Mouse (Mus musculus): ENCODE data around the gene Cdh20.

Cdh20 gene

GRCm38 (mm10) chr1:104768371-104769249 lies at the start of gene Cdh20:
TSS of gene Cdh20 (plus strand) at chr1:104768529.
- peak; percentile 58 for DNase-seq (ENCODE audit: low read depth, low spot score)

DNA sequence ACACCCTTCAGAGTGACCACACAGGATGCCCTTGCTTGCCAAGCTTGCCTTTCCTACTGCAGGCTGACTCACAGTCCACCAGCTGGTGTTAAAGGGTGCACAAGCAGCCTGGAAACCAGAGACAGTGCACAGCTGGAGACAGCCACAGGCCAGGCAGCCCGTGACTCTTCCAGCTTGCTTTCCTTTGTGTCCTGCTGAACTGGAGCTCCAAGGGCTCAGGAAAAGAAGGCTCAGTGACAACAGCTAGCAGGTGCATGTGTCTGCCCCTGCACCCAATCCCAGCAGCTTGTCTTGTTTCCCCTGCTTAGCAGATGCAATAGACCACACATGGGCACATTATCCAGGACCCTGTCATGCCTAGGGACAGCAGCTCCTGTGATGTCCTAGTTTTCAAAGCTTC lies 21.5 kb upstream of the Cdh20 start:
- peak; percentile 53 for DNase-seq (ENCODE audit: low read depth, low spot score)

- no peak for DNase-seq (ENCODE audit: low read depth, low spot score)
Measured at GRCm38 (mm10) chr1:104747438-104747837, 20.9 kb upstream of the Cdh20 start.

DNA sequence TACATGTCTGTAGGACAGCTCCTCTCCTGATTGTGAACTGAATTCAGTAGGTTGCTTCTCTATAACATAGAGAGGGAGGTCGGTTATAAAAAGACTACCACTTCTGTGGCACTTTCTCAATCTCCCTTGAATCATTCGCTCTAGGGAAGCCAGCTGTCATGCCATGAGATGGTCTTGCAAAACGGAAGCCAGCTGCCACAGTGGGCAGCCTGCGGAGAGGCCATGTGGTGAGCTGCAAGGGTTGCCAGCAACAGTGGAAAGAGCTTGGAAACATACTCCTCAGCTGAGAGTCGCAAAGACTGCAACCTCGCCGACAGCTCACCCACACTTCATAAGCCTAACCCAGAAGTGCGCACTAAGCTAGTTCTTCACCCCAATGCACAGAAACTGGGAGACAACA lies 13.8 kb upstream of the Cdh20 start:
- DNase-seq (ENCODE audit: low read depth, low spot score): peak; percentile 90

DNA sequence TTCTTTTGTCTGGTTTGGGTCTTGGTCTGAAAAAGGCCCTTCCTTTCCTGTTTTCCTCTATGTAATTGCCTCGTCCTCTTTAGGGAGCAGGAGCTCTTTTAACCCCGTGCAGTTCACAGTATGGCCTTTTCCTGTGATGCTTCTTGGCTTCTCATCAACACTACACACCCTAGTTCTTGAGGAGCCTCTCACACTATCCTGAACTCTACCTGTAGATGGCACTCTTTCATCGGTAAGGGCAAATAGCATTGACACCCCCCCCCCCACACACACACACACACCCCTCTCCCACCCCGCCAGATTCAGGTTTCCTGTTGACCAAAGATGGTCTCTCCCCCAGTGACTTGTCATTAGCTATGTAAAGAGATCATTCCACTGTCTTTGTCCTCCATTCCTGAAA lies 12.4 kb upstream of the Cdh20 start:
- peak; percentile 48 for DNase-seq (ENCODE audit: low read depth, low spot score)

DNA sequence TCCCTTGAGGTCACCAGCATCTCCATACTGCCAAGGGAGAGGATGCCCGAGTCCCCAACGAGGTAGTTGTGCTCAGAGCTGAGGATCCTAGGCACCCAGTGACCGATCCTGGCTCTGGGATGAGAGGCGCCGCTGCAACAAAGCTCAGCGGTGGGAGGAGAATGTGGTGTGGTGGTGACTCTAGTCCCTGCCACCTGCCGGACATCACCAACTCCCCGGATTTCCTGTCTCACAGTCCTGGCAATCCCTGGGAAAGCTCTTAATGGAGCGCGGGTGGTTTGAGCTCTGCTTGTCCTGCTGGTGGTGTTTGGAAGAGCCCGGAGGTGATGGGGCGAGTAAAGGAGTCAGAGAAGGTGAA lies 900 bp downstream of the Cdh20 start:
- peak; percentile 82 for DNase-seq (ENCODE audit: low read depth, low spot score)

DNA sequence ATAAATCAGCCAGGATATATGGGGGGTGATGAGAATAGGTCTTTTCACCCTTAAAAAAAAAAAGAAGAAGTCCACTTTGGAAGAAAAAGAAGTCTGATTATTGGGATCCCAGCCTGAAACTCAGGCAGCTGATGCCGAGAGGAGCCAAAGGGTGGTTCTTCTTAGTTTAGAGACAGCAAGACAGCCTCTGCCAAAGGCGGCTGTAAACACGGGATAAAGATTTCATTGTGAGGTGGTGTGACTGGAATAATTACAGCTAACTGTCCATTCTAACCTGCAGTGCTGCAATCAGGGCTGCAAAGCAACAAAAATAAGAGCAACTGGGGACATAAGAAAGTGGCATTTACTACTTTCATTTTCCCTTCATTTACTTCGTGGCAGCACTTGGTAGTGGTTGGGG lies 3.6 kb downstream of the Cdh20 start:
- peak; percentile 74 for DNase-seq (ENCODE audit: low read depth, low spot score)

DNA sequence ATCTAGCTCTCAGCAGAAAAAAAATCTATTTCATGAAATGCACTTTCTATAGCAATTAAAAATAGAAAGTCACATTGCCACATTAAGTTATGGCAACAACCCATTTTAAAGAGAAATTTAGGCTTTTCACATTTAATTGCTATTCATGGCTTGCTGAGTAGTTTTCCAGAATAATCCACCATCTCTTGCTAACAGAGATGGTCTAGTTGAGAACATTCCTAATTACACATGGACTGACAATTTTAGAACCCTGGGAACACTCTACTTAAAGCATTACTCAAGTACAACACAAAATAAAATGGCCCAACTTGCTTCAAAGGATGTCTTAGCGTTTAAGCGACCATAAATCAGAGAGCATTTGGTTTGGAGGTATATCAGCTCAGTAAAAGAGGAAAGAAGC lies 4.9 kb downstream of the Cdh20 start:
- DNase-seq (ENCODE audit: low read depth, low spot score): peak; percentile 55

DNA sequence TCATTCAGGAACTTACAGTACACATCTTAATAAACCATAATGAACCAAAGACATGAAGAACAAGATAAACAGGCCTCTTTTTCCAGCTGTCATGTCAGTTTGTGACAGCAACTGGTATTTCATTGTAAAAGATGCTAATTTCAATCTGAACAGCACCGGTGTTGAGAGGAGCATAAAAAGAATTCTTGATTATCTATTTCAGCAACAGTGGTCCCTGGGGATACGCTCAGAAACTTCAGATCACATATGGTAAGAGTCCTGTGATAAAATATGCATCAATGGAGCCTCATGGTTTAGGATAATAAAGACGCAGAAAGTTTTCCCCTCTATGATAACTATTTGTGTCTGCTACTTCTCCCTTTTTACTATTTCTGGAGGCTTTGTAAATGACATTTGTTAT lies 25.2 kb downstream of the Cdh20 start:
- no peak for DNase-seq (ENCODE audit: low read depth, low spot score)

- DNase-seq (ENCODE audit: low read depth, low spot score): peak; percentile 78
Measured at GRCm38 (mm10) chr1:104796146-104796545, 27.8 kb downstream of the Cdh20 start.

DNA sequence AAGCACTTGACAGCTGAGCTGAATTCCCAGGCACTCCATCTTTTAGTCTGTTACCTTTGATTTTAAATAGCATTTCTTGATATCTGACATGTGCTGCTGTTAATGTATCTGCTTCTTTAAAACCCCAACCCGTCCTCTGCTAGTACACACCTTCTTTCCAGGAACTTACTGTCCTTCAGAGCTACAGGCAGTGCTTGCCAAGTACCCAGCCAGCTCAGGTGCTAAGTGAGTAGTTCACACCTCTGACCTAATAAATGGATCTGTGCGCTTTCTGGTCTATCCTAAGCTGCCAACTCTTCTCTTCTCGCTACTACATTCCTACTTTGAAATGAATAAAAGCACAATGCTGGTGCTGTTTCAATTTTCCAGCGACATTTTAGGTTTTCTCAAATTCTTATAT lies 28.8 kb downstream of the Cdh20 start:
- DNase-seq (ENCODE audit: low read depth, low spot score): peak; percentile 29

- peak; percentile 31 for DNase-seq (ENCODE audit: low read depth, low spot score)
Measured at GRCm38 (mm10) chr1:104804746-104805145, 36.4 kb downstream of the Cdh20 start.

DNA sequence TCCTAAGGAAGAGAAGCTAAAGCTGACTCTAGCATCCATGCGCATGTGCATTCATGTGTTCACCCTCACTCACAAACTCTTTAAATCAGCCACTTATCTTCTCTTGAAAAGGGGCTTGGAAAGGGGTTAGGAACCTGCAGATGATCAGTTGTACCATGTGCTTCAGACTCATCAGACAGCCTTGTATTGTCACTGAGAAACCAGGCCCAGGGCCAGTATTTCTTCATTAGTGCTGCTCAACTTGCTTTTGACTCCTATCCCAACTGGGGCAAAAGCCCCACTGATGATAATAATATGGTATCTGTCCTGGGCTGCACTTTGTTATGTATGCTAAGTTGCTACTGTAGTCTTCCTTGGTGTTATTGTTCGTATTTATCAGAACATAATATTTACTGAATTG lies 38.9 kb downstream of the Cdh20 start:
- DNase-seq (ENCODE audit: low read depth, low spot score): no peak

- no peak for DNase-seq (ENCODE audit: low read depth, low spot score)
Measured at GRCm38 (mm10) chr1:104817510-104817909, 49.2 kb downstream of the Cdh20 start.

DNA sequence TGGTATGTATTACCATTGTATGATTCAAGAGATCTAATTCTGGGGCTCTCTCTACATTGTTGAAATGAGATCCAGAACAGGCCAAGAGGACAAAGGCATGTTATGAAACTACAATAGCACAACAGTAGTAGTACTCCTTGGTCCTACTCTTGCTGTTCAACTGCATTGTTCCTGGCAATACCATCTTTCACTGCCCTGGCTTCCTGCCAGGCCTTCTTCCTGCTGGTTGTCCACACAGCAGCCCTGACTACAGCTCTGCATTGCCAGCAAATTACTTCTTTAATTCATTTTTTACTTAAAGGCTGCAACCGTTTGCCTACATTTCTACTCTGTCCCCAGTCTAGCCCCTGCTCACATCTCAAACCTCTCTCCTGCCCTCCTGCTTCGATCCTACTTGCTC lies 59.8 kb downstream of the Cdh20 start:
- peak; percentile 69 for DNase-seq (ENCODE audit: low read depth, low spot score)

DNA sequence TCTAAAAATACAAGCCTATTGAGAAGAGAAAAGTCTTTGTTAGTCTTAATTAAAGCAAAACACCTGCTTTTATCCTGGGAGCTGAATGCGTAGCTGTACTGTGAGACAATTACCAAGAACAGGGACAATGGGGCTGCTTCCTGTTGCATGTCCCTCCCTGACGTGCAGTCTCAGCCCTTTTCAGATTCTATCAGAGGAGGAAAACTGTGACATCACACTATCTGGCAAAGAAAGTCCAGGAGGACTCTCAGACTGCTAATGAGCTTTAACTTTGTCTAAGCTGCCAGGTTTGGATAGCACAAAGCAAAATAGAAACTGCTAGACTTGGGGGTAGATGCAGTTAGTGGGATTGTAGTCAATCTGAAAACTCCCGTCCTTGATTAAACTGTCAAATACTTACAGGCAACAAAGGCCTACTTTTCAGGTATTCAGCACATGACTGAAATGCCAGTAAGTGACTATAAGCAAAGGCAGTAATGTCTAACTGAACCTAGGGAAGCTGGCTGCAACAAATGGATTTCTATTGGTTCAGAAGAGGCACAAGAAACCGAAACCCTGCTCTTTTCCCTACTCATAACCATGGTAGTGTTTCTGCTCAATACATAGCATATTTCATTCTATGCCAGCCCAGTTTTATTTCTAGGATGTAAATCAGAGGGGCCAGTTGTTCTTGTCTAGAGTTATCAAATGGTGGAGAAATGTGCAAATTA lies 70.0 kb downstream of the Cdh20 start:
- DNase-seq (ENCODE audit: low read depth, low spot score): peak; percentile 59

DNA sequence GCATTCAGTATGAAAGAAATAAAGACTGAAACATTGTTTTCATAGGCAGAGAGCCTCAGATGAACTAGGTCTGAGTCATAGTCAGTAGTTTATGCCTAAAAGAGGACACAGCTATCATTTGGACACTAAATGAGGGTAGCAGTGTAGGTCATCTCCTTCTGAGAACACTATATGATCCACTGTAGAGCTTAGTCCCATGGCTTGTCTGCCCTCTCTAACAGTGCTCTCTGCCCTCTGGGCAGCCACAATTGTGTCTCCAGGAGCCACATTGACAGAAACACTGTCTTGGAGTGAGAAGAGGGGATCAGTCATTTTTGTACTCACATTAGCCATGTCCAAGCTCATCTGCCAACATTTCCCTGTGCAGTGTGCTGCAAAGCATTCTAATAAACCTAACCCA lies 70.7 kb downstream of the Cdh20 start:
- peak; percentile 25 for DNase-seq (ENCODE audit: low read depth, low spot score)

- DNase-seq (ENCODE audit: low read depth, low spot score): peak; percentile 47
Measured at GRCm38 (mm10) chr1:104848256-104848919, 80.1 kb downstream of the Cdh20 start.

DNA sequence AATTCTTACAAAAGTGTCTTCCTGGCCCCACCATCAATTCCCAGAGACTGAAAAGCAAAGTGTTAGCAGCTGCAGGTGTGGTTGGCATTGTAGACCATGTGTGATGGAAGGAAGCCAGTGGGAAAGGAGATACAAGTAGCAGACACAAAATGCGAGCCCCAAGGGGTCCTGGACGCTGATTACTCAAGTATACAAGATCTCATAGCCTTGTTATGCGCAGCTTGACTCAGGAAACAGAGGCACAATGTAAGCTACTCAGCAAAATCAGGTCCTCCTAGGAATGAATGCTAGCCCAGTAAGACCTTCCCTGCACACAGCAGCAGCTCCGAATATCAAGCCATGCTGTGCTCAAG lies 80.6 kb downstream of the Cdh20 start:
- DNase-seq (ENCODE audit: low read depth, low spot score): no peak

- no peak for DNase-seq (ENCODE audit: low read depth, low spot score)
Measured at GRCm38 (mm10) chr1:104877384-104877783, 109.1 kb downstream of the Cdh20 start.

- peak; percentile 45 for DNase-seq (ENCODE audit: low read depth, low spot score)
Measured at GRCm38 (mm10) chr1:104901815-104902214, 133.5 kb downstream of the Cdh20 start.

- DNase-seq (ENCODE audit: low read depth, low spot score): peak; percentile 70
Measured at GRCm38 (mm10) chr1:104903409-104903808, 135.1 kb downstream of the Cdh20 start.

DNA sequence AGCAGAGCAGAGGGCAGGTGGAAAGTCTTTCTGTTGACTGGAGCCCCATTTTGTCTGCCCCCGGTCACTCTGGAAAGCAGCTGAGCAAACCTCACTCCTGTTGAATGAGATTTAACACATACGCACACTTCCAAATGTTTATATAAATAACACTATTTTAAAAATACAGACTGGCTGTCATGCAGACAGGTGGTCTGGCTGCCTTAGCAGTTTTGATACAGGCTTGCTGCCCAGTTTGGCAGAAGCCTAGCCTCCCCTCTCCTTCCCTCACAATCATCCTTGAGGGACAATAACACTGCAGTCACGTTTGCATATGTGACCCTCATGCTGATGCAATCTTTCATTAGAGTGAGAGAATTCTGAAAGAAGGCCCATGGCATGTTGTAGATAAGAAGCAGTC lies 144.1 kb downstream of the Cdh20 start:
- no peak for DNase-seq (ENCODE audit: low read depth, low spot score)
